Mouse (Mus musculus) cerebellum, adult 2 months (tissue): ENCODE results near the gene 1700016D06Rik.

Source experiments
- CTCF ChIP-seq: fragments of 200-500 bp; IDR thresholded peaks from 2 replicates; pipeline ENCODE4 v1.5.1; 2011; ENCODE audit warnings: low read depth, mild to moderate bottlenecking, control low read depth, low read length, moderate library complexity, borderline replicate concordance; ENCODE audit not compliant: insufficient read depth
- POLR2A ChIP-seq: fragments of 200-500 bp; IDR thresholded peaks from 2 replicates; pipeline ENCODE4 v1.6.1; 2011; ENCODE audit warnings: low read length, control low read depth, borderline replicate concordance; ENCODE audit not compliant: insufficient read depth

DNA sequence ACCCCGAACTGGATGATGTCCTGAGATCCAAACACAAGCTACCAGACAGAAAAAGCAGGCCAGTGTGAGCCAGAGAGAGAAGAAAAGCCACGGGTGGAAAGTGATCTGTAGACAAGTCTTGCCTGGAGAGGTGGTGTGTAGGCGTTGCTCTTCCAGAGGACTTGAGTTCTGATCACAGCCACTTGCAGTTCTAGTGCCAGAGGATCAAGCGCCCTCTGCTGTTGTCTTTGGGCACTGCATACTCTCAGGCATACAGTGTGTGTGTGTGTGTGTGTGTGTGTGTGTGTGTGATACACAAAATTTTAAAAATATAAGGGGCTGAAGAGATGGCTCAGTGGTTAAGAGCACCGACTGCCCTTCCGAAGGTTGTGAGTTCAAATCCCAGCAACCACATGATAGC, 11.4 kb upstream of the 1700016D06Rik start:
- TF ChIP-seq POLR2A = no peak
- TF ChIP-seq CTCF = peak; percentile 19; the same call in 1 of the 2 replicates
